Mouse (Mus musculus): ENCODE data around the gene Rtn4r.

The Rtn4r gene

DNA sequence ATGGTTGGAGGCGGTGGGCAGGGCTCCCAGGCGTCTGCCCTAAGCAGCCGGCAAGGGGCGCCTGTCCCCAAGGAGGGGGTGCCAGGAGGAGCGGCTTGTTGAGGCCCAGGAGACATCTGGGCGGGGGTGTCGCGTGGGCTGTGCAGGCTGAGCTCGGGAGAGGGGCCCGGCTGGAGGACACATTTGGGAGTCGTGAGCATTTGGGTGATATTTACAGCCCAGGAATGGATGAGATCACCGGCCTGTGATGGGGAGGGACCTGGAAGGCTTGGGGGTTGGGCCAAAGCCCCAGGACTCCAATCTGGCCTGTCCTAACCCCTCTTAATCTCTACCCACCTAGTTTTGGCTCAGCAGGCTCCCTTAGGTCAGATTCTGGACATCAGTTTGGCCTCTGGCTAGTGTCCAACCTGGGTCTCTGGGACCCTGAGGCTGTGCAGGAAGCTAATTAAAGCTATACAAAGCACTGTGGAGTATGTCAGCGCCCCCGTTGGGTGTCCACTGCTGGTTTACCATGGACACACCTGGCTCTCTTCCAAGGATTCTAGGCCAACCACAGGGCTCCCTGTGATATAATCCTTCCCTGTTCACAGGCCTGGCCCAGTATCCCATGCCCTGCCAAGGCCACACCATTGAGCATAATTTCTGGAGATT is 27.2 kb downstream of the Rtn4r start:
- in situ Hi-C loops (cut with MboI; ENCODE audit: low sequenced_read_pairs), result no loop called here

DNA sequence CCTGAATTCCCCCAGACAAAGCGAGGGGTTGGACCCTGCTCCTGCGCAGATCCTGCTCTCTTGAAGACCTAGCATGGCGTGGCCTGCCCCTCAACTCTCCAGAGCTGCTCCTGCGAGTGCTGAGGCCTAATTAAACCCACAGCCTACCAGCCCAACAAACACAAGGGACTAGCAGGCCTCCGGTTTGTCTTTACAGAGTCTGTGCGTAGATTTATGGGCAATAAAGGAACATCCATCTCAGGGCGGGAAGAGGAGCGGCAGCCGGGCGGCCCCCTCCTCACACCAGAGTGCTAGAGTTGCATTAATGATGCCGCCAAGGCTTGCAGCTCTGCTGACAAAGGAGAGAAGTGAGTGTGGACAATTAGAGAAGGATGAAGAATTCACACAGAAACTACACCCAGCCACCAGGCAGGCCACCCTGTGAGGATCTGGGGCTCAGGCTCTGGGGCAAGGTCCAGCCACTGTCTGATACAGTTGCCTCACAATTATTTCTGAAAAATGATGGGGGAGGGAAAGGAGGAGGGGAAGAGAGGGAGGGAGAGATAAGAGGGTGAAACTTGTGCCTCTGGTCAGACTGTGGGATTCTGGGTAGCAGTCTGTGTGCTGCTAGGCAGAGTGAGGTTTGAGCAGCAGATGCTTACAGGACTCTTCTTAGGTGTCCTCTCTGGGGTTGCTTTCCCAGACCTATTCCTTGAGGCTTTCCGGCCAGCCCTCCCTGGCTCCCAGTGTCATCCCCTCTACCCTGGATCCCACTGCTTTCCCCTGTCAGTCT is 29.3 kb downstream of the Rtn4r start:
- in situ Hi-C loops (cut with MboI; ENCODE audit: low sequenced_read_pairs), result no loop called here

DNA sequence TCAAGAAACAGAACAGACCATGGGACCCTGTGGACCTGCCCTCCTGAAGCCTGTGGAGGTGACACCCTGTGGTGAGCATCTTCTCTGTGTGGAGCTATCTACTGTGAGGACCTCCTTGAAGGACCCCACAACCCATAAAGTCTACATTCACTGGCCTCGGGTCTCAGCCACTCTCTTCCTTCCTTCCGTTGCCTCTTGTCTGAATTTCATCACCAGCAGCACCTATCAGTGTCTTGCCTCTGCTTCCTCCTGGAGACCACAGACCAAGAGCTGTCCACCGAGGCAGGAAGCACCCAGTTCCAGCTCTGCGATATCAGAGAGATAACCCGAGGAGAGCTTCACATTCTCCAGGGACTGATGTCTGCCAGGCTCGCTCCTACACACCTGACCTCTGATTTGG is 31.8 kb downstream of the Rtn4r start:
- in situ Hi-C loops (cut with MboI; ENCODE audit: low sequenced_read_pairs), result no loop called here

DNA sequence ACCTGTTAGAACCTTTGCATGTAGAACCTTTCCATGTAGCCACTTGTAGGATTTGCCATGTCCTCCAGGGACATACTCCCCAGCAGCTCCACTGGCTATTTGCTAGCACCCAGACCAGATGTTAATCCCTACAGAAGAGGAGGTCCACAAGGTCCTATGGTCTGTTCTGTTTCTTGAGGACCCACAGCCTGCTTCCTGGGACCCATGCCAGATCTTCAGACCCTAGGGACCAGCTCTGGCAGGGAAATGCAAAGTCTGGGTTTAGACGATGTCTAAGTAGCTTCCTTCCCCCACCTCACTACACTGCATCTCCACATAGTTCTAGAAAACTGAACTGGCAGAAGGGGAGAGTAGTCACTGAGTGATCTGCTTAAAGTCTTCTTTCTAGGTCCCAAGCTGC is 32.3 kb downstream of the Rtn4r start:
- in situ Hi-C loops (cut with MboI; ENCODE audit: low sequenced_read_pairs), result no loop called here

DNA sequence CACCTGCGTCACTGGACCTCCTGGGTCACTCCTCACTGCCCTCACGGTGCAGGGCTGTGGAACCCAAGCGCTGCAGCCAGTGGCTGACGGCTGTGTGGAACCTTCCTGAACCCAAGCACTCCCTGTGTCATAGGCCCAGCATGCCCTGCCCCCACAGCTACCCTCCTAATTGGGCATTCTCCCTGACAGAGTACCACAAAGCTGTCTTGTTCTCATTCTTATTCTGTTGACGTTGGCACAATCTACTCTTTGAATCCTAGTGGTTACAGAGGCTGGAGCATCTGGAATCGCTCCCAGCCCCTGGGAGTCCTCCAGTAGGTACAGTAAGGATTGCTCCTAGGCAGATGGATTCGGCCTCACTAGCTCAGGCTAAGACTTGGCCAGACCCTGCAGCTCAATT is 33.1 kb downstream of the Rtn4r start:
- in situ Hi-C loops (cut with MboI; ENCODE audit: low sequenced_read_pairs), result no loop called here

DNA sequence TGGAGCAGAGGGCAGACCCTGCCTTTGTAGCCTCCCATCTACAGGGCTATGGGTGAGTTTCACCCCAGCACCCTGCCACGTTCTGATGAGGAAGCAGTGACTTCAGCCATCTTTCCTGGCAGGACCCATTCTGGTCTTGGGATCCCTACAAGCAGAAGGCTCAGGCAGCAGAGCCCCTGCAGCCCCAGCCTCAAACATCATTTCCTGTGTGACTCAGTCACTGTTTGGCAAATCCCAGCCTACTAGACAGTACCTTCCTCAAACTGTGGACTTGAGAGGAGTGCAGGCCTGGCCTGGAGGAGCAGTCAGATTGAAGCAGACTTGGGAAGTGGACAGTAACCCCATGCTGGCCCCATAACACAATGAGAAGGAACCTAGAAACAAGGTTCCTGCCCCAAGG is 33.7 kb downstream of the Rtn4r start:
- in situ Hi-C loops (cut with MboI; ENCODE audit: low sequenced_read_pairs), result no loop called here

DNA sequence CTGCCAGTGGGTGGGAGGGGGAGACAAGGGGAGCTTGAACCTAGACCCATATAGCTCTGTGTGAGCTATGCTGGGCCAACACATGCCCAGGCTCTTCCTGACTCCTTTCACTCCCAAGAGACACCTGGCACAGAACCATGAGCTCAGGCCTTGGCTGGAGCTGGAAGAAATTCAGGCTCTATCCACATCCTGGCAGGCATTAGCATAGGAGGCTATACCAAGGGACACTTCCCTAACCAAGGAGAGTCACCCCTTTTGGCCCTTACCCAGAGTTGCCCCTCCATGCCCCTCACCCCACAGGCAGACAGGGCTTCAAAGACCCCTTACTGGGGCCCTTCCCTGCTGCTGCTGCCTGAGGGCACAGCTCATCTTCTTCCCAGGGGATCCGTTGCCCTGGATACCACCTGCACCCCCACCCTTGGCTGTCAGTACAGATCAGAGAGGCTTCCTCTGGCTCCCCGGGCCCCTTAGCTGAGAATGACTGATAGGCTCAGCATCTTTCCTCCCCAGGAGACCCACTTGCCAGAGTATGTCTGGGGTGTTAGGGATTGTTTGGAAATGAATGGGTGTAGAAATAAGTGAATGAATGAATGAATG is 37.3 kb downstream of the Rtn4r start:
- in situ Hi-C loops (cut with MboI; ENCODE audit: low sequenced_read_pairs), result no loop called here

DNA sequence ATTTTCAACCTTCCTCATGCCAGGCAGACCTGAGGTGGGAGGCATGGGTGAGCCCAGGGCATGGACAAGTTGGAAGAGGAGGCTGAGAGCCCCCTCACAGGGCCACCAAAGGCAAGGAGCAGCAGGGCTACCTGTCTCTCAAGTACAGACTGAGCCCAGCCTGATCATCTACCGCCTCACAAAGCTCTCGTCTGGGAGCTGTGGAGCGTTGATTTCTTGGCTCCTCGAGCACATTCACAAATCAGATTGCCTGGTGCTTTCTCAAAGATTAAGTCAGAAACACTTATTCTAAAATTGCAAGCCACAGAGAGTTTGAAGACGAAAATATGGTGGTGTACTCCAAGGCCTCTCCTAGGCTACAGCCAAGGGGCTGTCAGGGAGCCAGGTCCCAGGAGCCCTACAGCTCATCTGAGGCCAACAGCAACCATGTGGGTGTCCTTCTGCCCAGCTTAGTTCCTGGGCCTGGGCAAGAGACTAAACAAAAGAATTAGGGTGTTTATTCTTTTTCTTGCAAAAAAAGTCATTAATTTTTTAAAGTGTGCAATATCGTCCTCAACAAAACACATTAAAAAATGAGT is 39.3 kb downstream of the Rtn4r start:
- in situ Hi-C loops (cut with MboI; ENCODE audit: low sequenced_read_pairs), result no loop called here

DNA sequence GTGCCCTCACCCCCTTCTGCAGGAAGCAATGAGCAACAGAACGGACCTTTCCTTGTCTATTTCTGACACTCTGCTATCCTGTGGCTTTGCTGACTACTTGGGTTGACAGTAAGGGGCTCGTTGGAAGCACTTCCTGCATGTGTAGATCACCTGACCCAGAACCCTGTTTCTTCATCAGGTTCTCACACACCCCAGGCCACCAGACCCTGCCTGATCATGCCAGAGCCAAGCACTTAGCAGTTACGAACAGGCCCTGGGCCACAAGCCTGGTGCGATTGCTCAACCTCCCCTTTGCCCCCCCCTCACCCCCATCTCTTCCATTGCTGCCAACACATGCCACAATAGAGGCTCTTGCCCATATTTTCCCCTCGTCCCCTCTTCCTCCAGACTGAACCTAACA is 41.7 kb downstream of the Rtn4r start:
- in situ Hi-C loops (cut with MboI; ENCODE audit: low sequenced_read_pairs), result no loop called here

DNA sequence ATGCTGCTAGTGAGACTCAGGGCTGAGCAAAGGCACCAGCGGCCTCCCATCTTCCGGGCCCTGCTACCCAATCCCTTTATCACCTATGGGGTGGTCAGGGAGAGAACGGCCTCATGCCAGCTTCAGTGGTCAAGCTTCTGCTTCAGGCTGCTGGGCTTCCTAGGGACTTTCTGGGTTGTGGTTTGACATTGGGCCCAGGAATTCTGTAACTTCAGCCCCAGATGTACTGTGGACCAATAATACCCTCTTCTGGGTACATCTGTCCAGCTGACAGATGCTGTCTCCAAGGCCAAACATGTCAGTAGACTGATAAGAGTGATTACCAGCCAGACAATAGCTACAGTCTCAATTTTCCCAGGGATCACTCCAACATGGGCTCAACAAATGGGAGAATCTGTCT is 42.3 kb downstream of the Rtn4r start:
- in situ Hi-C loops (cut with MboI; ENCODE audit: low sequenced_read_pairs), result no loop called here

DNA sequence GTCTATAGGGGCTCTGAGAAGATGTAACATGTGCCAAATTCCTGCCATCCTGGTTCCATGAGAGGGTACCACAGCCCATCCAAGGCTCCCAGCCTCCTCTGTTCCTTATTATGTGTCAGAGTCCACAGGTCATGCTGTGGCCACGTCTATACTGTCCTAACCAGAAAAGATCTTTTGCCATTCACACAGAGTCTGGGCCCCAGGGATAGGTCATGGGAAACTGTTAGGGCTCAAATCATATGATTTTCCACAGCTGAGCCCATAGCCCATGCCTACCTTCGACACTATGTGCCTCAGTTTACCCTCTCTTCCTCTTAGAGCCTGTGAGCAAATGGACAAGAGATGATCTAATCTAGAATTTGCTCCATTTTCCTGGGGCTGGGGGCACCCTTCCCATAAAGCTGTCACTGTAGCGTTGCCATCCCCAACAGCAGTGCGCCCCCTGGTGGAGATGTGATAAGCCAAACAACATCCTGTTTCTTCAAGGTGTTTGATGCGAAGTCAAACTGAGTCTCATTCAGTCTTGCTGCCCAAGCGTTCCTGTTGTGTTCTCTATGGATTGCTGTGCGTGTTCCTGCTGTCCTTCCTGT is 44.9 kb downstream of the Rtn4r start:
- in situ Hi-C loops (cut with MboI; ENCODE audit: low sequenced_read_pairs), result no loop called here

DNA sequence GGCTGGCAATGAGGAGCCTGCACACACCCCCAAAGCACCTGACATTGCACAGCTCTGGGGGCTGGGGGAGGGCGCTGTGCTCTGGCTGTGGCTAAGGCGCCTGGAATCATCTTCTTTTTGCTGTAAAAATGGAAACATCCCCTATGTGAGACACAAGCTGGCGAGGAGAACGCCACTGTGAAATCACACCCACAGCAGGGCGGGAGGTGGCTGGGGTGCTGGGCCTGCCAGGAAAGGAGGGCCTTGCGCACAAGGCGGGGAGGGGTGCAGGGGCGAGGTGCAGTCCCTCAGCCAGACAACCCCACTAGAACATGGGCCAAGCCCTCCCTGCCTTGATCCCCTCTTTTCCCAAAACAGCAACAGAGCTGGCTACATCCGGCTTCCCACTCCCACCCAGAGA is 45.8 kb downstream of the Rtn4r start:
- in situ Hi-C loops (cut with MboI; ENCODE audit: low sequenced_read_pairs), result no loop called here

DNA sequence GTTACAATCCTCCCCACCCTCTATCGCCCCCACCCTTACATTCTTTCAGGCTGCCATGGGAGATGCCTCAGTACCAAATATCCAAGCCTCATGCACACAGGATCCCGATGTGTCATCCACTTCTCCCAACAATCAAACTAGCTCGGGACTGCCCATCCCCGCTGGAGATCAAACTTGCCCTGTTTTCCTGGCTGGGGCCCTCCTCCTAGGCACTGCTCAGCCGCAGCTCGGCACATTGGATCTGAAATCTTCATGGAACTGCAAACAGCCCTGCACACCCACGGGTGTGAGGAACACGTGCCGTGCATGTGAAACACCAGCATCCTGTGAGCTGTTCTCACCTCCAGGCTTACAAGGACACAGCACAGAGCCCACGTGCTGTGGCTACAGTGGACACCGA is 46.3 kb downstream of the Rtn4r start:
- in situ Hi-C loops (cut with MboI; ENCODE audit: low sequenced_read_pairs), result no loop called here

DNA sequence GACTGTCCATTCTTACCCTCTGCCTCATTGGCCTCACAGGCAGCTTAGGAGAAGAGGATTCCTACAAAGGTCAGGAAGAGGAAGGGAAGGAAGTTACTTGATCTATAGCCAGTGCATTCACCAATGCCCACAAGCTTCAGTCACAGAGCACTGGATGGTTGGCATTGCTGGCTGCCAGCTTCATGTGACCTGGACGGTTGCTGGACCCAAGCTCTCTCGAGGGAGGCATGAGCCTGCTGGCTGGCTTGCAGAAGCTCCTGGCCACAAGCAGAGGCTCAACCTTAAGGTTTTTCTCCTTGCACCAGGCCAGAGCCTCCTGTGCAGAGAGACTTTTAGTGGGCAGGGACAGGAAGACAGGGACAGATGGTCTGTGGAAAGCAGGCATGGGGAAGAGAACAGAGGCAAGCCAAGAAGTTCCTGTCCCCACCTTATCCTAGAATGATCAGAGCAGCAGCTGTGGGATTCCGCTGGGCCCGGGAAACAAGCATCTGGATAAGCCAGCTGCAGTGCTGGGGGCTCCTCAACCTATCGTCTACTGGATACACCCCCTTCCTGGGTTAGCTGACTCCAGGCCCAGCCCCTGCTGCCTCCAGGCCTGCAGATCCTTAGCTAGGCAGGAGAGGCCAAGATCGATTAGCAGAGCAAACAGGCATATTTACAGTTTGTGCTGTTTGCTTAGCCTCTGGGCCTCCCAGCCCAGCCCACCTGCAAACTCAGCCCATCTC is 48.5 kb downstream of the Rtn4r start:
- in situ Hi-C loops (cut with MboI; ENCODE audit: low sequenced_read_pairs), result no loop called here

DNA sequence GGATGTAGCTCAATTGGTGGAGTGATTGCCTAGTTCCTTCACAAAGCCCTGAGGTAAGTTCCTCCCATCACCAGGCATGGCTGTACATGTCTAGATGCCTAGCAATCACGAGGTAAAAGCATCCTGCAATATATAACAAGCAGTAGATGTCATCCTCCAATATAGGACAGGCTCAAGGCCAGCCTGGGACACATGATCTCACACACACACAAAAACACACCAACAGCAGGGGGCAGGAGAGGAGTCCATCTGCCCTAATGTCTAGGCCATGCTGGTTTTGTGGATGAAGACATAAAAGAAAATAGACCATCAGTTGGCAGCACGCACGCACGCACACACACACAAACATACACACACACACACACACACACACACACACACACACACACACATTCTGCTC is 49.3 kb downstream of the Rtn4r start:
- in situ Hi-C loops (cut with MboI; ENCODE audit: low sequenced_read_pairs), result no loop called here

DNA sequence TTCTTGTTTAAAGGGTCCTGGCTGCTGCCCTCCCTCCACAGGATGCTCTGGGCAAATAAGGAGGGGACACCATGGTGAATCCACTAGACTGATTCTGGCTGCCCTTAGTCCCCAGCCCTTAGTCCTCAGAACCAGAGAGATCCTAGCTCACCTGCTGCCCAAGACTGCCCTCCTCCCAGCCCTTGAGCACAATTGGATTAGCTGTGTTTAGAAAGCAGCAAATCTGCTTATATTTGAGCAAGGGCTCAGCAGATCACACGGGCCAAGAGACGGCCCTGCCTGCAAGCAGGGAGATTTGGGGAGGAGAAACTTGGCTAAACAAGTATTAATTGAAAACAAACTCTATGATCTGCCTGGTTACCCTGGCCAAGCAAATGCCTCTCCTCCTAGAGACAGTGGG is 52.1 kb downstream of the Rtn4r start:
- in situ Hi-C loops (cut with MboI; ENCODE audit: low sequenced_read_pairs), result no loop called here

DNA sequence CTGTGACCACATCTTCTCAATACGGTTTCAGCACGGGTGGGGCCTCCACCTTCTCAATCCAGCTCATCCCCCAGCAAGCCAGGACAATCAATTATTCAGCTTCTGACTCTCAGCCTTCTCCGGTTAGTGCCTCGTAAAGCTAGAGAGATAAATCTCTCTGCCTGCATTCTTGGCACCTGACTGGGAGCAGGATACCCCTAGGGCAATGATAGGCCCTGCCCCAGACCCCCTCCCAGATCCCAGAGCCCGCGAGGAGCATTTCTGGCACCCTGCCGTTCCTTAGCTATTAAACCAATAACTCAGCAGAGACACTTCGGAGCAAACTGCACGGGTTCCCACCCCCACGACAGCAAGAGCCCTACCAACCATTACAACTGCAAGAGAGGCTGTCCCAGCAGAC is 54.0 kb downstream of the Rtn4r start:
- in situ Hi-C loops (cut with MboI; ENCODE audit: low sequenced_read_pairs), result no loop called here

DNA sequence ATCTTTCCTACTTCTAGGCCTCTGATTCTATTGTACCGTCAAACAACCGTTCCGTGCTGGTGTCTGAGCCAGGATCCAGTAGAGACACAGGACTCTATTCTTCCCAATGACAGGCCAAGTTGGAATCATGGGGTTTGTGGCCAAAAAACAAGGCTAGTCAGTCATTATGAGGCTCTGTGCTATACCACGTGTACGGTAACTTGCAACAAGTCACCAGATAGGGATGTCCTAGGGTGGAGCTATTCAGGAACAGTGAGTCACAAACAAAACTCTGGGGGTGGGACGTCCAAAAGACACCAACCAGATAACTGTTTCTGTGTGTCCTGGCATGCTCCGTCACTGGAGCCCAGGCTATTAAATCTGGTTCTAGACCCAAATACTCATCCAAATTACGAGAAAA is 55.3 kb downstream of the Rtn4r start:
- in situ Hi-C loops (cut with MboI; ENCODE audit: low sequenced_read_pairs), result no loop called here

DNA sequence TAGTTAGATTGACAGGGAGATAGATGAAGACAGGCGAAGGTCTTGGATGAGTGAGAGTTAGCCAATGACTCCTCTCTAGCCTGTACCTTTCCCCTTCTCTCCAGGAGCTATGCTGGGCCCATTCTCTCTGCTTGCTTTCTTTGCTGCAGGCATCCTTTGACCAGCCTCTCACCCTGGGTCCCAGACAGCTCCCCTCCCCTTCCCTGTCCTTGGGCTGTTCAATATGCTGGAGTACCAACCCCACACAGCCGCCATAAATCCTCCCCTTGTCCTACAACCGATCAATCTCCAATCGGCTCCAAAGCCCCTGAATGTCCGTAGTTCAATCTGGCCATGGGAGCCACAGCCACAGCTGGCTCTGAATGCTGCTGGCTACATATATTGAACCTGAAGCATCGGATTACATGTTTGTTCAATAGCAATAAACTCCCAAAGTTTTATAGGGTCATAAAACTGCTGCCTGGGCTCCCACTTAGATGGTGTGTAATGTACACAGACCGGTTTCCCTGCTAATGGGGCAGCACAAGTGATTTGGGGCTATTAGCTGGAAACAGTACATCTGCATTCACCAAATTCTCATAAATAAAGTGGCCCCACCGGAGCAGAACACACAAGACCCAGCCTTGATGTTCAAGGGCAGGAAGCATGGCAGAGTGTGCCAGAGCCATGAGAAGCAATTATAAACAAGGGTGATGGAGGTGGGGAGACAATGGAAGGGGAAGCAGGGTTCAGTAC is 58.4 kb downstream of the Rtn4r start:
- in situ Hi-C loops (cut with MboI; ENCODE audit: low sequenced_read_pairs), result no loop called here

DNA sequence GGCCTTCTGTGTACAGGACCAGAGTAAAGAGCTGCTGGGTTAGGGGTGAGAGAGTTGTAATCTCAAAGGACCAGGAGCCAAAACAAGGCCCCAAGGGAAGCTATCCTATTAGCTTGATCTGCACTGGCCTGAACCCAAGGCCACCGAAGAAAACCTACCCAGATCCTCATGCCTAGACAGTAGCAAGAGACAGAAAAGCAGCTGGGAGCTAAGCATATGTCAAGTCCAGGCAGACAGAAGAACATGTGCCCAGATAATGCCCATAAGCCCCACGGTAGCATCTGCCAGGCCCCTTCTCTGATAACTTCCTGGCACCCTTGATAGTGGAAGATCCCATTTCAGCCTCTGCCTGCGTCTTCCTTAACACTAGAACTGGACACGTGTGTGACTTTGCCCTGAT is 59.4 kb downstream of the Rtn4r start:
- in situ Hi-C loops (cut with MboI; ENCODE audit: low sequenced_read_pairs), result no loop called here

Measured in CH12F3 (cell line).